Mouse (Mus musculus) frontal cortex, postnatal 10 days (tissue): Measurements from ENCODE around the gene Hist1h3f.

Experiments
- DNase-seq, 2 experiments: peaks; one replicate each; pipeline ENCODE4 v3.0.0; 2022; ENCODE audit warnings: low spot score in 2 of 2, mixed read lengths in 1 of 2

Gene Hist1h3f

GRCm38 (mm10) chr13:23517603-23518294 lies 26.1 kb upstream of the Hist1h3f start:
- DNase-seq = peak; percentile 72 to 85

GRCm38 (mm10) chr13:23518295-23518603 lies 25.6 kb upstream of the Hist1h3f start:
- DNase-seq = no peak

- DNase-seq = peak in 1 of 2 experiments; percentile 71
Observed at GRCm38 (mm10) chr13:23518885-23519284, 25.0 kb upstream of the Hist1h3f start.

- peak in 1 of 2 experiments; percentile 79 for DNase-seq
Observed at GRCm38 (mm10) chr13:23519416-23519815, 24.4 kb upstream of the Hist1h3f start.

- DNase-seq = peak in 1 of 2 experiments; percentile 69
Observed at GRCm38 (mm10) chr13:23521703-23522102, 22.1 kb upstream of the Hist1h3f start.

- no peak for DNase-seq
Observed at GRCm38 (mm10) chr13:23523976-23524375, 19.9 kb upstream of the Hist1h3f start.

GRCm38 (mm10) chr13:23524654-23525053 lies 19.2 kb upstream of the Hist1h3f start:
- peak in 1 of 2 experiments; percentile 65 for DNase-seq

- DNase-seq = no peak
Observed at GRCm38 (mm10) chr13:23525901-23526300, 18.0 kb upstream of the Hist1h3f start.

GRCm38 (mm10) chr13:23526312-23526711 lies 17.5 kb upstream of the Hist1h3f start:
- DNase-seq = peak; percentile 71 to 89

GRCm38 (mm10) chr13:23529005-23529404 lies 14.8 kb upstream of the Hist1h3f start:
- no peak for DNase-seq

- no peak for DNase-seq
Observed at GRCm38 (mm10) chr13:23529480-23530165, 14.2 kb upstream of the Hist1h3f start.

- peak in 1 of 2 experiments; percentile 67 for DNase-seq
Observed at GRCm38 (mm10) chr13:23530181-23530900, 13.5 kb upstream of the Hist1h3f start.

- DNase-seq = peak; percentile 96 to 97
Observed at GRCm38 (mm10) chr13:23530901-23531875, 12.7 kb upstream of the Hist1h3f start, which contains the start of gene Hist1h4h. Hist1h4h (plus strand) TSS chr13:23531050.

GRCm38 (mm10) chr13:23532262-23533075 lies 11.4 kb upstream of the Hist1h3f start:
- DNase-seq = no peak

GRCm38 (mm10) chr13:23533560-23534367 lies 10.1 kb upstream of the Hist1h3f start, which contains the start of gene Hist1h2af:
Hist1h2af (plus strand) TSS chr13:23533906.
- peak; percentile 61 to 64 for DNase-seq

- no peak for DNase-seq
Observed at GRCm38 (mm10) chr13:23534368-23535131, 9.3 kb upstream of the Hist1h3f start.

GRCm38 (mm10) chr13:23535137-23536075 lies 8.4 kb upstream of the Hist1h3f start, which contains the start of gene Hist1h3g:
Hist1h3g (plus strand) TSS chr13:23535422.
- peak; percentile 89 to 90 for DNase-seq
